Mouse (Mus musculus) bone marrow macrophage, adult 2 months (primary cell): ENCODE data around the gene Ccl5.
"Not testable (repeated sequence)": the region's sequence is repeated elsewhere in the genome, so short reads cannot be mapped to it uniquely, and the experiment has no call there.

Experiments used
- CTCF ChIP-seq: IDR thresholded peaks from 2 replicates; pipeline ENCODE4 v1.5.1; 2012; ENCODE audit warnings: low read depth, mild to moderate bottlenecking, low read length, moderate library complexity
- POLR2A ChIP-seq: IDR thresholded peaks from 2 replicates; pipeline ENCODE4 v1.6.1; 2012; ENCODE audit warnings: mild to moderate bottlenecking, low read depth, low read length, borderline replicate concordance

DNA sequence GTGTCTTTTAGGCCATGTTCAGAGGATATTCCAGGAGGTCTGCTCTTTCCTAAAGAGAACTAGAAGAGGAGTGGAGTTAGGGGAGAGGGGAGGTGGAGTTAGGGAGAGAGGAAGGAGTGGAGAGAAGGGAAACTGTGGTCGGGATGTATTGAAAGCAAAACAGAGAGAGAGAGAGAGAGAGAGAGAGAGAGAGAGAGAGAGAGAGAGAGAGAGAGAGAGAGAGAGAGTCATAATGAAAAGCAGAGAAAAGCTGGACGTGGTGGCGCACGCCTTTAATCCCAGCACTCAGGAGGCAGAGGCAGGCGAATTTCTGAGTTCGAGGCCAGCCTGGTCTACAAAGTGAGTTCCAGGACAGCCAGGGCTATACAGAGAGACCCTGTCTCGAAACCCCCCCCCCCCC, 20.7 kb upstream of the Ccl5 start:
- TF ChIP-seq CTCF, POLR2A: not testable (repeated sequence)
